Mouse (Mus musculus): Measurements from ENCODE around the gene Gm10324.
"Not testable (repeated sequence)": the region's sequence is repeated elsewhere in the genome, so short reads cannot be mapped to it uniquely, and the experiment has no call there.

Gene Gm10324

GRCm38 (mm10) chr13:66119247-66119646, at the start of gene Gm10324:
Gene Gm10324 (plus strand): TSS chr13:66119547.
- not testable (repeated sequence) for DNase-seq

Data from heart, adult 11 months (tissue).